Mouse (Mus musculus): Measurements from ENCODE around the gene Prkca. TPM values are rescaled to one million over a fixed set of nuclear protein-coding genes. Genes with fewer than 3 reads are reported as not detected.

Prkca gene
- polyA plus RNA-seq, 1 experiment = not detected

DNA sequence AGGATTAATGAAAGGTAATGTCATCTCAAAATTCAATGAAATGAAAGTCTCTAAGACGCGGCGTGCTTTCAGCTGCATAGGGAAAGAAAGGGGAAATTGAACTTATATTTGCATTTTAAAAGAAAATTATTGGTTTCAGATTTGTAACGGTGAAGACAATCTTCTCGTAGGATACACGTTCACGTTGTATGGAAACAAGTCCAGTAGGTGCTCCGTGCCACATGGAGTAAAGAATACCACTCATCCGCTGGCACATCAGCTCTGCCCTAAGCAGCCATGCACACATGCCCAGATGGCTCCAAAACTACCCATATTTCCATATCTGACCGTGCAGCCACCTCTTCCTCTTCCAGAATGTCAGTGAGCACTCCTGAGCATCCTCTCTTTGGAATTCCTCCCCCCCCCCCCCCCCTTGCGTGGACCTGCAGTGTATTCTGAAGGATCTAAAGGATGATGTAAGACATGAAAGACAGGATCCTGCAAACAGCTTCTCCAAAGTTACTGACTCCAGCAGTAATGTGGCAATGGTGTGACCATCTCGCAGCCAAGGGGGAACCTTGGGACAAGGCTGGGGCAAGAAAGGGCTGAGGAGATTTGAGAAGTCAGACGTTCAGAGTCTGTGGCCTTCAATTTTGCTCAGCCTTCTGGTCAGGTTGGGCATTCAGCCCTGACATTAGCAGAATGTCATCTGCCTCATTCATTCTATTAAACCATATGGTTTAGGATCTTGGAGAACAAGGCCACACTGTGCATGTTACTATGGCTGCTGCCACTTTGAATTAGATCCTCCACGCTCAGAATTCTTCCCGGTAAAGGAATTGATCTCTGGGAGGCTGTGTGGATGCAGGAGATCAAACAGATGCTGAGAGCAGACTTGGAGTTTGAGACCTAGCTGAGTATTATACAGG lies 142.8 kb downstream of the Prkca start:
- no peak for TF ChIP-seq GATA1 (IDR thresholded peaks at IDR 0.05; ENCODE audit: low read length)

DNA sequence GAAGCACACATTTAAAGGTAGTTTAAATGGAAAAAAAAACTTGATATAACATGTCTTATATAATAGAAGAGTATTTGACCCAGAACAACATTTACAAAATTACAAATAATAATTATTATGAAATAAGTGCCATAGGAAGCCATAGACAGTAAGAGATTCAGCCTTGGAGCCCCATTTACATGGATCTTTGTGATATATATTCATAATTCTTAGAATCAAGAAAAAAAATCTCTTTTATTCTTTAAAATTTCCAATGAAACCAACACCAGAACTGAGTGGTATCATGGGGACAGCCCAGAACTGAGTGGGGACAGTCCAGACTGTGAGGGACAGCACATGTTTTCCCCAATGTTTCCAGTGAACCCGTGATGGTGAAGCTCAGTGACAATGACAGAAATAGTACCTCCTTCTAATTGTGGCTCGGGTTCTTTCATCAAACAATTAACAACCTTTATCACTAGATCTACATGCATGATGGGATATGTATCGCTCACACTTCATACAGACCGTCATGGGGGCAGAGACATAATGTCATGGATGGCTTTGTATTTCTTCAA lies 144.2 kb downstream of the Prkca start:
- no peak for TF ChIP-seq GATA1 (IDR thresholded peaks at IDR 0.05; ENCODE audit: low read length)

DNA sequence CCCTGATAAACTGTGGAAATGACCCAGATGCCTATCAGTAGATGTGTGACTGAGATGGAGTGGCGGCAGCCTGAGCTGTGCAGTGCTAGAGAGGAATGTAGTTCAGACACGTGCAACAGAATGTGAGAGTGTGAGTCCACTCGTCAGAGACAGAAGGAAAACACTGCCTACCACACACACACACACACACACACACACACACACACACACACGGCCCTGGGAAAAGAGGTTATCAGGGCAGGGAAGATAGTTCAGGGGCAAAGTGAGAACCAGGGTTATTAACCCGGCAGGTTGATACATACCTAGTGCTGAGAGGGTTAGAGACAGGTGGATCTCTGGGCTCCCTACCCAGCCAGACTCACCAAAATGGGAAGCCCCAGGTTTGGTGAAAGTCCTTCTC lies 145.1 kb downstream of the Prkca start:
- TF ChIP-seq GATA1 (IDR thresholded peaks at IDR 0.05; ENCODE audit: low read length) = no peak

DNA sequence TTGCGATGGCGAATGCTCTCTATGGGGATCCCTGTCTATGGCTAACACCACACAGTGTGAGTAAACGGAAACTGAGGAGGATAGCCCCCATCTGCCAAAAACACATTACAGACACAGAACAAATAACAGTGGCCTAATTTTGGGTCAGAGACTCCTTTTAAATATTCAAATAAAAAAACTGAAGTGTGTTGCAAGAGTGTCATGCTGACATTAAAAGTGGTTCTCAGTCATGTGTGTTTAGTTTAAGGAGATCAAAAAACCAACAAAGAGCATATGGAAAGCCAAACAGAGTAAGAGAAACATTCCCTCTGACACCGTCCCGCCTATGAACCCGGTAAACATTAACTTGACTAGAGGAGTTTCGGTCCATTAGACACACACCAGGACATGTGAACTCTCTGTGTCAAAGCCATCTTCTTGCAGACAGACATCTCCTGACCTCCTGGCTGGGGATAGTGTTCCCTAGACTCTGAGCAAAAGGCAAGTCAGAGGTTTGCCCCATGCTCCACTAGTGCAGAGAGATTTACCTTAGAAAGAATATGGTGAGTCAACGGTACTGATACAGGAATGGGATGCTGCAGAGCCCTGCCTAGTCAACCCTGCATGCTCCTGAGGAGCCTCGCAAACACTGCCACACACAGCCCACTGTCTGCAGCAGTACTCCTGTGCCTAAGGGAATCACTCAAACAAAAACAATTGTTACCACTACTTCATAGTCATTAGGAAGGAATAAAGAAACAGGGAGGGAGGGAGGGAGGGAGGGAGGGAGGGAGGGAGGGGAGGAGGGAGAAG lies 146.1 kb downstream of the Prkca start:
- TF ChIP-seq GATA1 (IDR thresholded peaks at IDR 0.05; ENCODE audit: low read length) = no peak

DNA sequence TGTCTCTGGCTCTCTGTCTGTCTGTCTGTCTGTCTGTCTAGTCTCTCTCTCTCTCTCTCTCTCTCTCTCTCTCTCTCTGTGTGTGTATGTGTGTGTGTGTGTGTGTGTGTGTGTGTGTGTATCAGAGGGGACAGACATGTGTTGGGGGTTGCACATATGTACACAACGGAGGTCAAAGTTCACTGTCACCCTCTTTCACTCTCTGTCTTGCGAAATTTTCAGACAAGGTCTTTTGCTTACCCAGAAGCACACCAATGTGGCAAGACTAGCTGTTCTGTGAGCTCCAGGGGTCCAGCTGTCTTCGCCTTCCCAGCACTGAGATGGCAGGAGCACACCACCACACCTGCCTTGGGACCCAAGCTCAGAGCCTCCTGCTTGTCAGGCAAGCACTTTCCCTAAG lies 146.9 kb downstream of the Prkca start:
- no peak for TF ChIP-seq GATA1 (IDR thresholded peaks at IDR 0.05; ENCODE audit: low read length)

DNA sequence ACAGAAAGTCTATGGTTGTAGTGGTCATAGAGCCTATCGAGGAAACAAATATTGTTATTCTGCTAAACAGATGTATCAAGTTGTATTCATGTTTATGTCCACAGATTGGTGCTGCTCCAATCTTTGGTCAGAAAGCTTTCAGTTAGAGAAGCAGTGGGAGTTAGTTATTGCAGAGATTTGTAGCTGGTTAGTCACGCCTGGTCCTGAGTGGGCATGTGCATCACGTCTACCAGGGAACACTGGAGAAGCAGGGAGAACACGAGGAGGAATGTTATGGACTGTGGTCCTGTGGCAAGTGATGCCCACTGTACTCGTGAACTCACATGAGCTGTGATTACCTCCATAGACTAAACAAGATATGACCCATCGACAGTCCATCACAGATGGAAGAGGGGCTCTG lies 153.4 kb downstream of the Prkca start:
- TF ChIP-seq GATA1 (IDR thresholded peaks at IDR 0.05; ENCODE audit: low read length) = no peak

DNA sequence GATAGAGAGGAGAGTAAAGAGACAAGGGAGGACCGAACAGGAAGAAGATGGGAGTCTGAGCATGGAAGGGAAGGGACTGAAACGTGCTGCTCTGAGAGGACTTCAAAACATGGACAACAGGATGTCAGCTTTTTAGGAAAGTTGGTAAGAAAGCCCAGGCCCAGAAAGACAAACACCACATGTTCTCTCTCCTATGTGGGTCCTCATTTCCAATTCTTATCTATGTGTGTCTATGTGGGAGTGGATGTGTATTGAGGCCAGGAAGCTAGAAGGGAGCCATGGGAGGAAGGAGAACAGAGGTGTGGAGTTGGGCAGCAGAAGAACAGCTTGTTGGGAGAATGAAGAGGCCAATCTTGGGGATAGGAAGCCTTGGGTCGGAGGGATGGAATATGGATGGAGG lies 154.4 kb downstream of the Prkca start:
- TF ChIP-seq GATA1 (IDR thresholded peaks at IDR 0.05; ENCODE audit: low read length) = no peak

DNA sequence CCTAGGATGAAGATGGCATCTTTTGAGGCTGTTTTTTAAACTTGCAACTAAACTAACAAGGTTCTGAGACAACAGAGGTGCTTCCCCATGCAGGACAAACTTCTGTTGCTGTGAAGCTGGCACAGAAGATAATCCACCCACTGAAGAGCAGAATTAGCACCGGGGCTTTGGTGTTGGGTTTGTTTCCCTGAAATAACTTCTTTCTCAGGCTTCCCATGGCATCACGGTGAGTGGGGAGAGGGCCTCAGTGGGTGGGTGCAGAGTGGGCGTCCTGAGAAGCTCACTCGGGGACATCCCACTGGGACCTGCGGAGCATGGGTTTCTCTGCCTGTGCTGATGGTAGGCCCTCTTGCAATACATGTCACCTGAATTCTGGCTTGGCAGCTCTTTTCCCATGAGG lies 161.3 kb downstream of the Prkca start:
- TF ChIP-seq GATA1 (IDR thresholded peaks at IDR 0.05; ENCODE audit: low read length) = no peak

DNA sequence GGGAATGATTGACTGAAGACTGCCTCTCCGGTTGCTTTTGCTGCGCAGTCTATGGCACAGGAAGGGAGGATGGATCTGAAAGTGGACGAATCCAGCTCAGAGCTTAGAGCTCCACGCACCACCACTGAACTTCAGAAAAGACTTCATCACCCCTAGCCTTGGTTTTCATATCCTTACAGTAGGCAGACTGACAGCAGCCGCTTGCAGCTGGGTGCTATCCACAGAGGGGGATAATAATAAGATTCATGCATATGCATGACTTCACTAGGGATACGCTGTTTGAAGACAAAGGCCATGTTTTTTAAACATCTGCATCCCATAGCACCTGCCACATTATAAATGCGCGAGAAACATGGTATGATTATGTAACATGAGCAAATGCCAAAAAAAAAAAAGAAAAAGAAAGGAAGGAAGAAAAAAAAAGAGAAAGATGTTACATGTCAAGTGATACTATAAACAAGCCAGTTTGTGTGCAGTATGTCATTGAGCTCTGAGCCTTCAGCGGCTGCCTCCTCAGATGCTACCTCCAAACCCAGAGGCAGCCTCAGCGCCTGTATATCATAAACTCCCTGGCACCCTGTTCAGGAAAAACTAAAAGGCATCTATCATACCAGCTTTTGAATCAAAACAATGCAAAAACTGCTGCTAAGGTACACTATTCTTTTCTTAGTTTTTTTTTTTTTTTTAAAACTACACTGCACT lies 162.6 kb downstream of the Prkca start:
- TF ChIP-seq GATA1 (IDR thresholded peaks at IDR 0.05; ENCODE audit: low read length) = no peak

DNA sequence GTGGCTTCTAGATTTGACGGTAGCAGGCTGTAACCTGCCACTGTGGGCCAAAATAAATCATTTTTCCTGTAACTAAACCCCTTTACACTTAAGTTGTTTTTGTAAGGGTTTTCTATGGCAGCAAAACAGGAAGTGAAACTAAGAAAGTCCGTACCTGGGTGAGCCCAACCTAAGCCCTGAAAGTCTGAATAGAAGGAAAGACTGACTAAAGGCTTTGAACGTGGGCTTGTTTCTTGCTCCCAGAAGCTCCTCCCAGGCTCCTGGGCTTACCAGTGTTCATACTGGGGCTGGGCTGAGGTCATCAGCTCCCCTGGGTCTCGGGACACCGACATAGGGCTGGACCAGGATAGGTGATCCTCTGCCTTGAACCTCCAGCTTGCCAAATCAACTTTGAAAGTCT lies 164.9 kb downstream of the Prkca start:
- no peak for TF ChIP-seq GATA1 (IDR thresholded peaks at IDR 0.05; ENCODE audit: low read length)

DNA sequence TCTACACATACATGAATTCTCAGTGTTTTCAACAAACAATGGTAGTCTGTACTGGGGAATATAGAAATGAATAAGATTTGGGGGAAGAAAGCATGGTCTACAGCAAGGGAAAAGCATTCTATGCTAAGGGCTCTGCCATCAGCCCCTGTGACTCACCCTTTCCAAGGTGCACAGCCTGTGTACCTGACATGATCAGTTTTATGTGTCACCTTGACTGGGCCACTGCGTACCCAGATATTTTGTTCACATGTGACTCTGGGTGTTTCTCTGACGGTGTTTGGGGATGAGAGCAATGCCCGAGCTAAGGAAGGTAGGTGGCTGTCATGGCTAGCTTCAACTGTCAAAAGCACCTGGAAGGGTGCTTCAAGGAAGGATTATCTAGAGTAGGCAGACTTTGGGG lies 165.5 kb downstream of the Prkca start:
- no peak for TF ChIP-seq GATA1 (IDR thresholded peaks at IDR 0.05; ENCODE audit: low read length)

DNA sequence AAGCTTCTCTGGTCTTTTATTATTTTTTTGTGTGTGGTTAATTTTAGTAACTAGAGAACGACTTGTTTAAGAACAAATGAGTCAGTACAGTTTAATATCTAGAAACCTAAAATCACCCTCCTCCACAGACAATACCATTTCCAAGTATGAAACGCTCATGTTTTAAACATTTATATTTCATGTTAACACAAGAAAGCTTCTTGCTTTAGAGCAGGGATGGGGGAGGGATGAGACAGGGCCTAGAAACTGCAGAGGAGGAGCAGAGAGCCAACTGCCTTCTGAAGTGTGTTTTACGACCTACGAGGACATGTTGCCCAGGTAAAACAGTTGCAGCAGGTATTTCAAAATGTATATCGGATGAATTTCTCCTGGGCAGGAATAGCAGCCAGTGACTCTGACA lies 167.0 kb downstream of the Prkca start:
- no peak for TF ChIP-seq GATA1 (IDR thresholded peaks at IDR 0.05; ENCODE audit: low read length)

DNA sequence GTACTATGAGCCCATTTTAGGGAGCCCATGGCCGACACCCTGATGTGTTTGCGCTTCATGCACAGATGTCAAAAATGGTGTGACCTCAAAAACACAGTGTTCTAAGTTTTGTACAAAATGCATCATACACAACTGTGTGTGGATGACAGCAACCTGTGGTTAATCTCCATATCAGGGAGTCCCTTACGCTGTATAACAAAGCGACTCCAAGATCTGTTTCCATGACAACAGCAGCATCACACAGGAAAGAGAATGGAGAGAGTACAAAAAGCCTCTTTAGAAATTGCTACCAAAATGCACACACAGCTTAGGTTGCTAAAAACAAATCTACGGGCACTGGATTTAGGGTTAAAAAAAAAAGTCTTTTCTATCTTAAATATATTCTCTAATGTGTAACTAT lies 171.8 kb downstream of the Prkca start:
- TF ChIP-seq GATA1 (IDR thresholded peaks at IDR 0.05; ENCODE audit: low read length) = no peak

DNA sequence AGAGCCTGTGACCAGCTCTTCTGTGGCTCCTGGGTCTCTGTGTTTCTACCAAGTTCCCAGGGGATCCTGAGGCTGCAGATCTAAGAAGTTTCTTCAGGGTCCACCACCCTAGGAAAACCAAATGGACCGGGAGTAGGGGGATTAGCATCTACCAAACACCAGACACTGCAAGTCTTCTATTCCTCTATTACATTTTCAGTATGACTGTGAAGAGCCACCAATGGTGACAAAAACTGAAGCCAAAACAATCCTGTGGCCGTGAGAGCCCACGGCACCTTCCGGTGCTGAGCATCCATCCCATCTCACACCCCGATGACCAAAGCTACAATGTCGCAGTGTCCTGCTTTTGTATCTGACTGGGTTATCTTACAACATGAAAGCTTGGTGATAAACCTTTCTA lies 172.5 kb downstream of the Prkca start:
- TF ChIP-seq GATA1 (IDR thresholded peaks at IDR 0.05; ENCODE audit: low read length) = no peak

DNA sequence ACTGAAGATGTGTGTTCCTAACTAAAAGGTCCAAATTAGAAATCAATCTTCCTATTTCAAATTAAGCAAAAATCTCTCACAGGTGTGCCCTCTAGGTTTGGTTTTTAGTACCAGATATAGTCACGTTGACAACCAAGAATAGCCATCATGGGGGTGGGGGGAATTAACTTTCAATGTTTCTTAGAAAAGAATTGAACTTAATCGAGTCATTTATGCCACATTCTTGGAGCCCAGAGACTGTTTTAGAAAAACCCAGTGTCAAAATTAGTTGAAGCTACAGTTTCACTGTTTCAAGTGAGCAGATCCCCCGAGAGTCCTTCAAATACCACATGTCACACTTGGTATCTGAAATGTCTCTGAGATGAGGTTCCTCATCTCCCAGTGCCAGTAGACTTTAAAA lies 173.6 kb downstream of the Prkca start:
- TF ChIP-seq GATA1 (IDR thresholded peaks at IDR 0.05; ENCODE audit: low read length) = no peak

DNA sequence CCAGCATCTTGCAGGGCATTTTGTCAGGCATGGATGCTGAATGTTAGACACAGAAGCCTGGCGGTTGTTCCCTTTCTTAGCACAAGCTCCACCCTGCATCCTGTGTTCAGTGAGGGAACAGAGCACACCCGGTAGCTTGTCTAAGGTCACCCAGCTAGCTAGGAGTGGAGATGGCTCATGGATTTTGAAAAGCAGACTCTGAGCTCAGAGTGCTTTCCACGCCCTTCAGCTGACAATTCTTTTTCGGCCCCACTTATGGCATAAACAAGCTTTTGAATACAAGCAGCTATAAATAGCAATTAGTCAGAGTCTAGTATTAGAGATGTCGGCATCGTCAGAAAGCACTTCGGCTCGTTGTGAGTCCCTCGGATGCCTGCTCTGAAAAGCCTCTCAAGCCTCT lies 178.0 kb downstream of the Prkca start:
- no peak for TF ChIP-seq GATA1 (IDR thresholded peaks at IDR 0.05; ENCODE audit: low read length)
